Mouse (Mus musculus) embryo, embryonic 11 days (tissue): ENCODE data around the gene Gca.
"Not testable (repeated sequence)": the region's sequence is repeated elsewhere in the genome, so short reads cannot be mapped to it uniquely, and the experiment has no call there.

Experiments used
- DNase-seq: peaks from one replicate; pipeline ENCODE4 v3.0.0-alpha.2; 2015

The Gca gene

GRCm38 (mm10) chr2:62670767-62671166, 6.7 kb downstream of the Gca start:
- DNase-seq = no peak

- DNase-seq = no peak
These were observed 8.7 kb downstream of the Gca start for GRCm38 (mm10) chr2:62672788-62673187.

- no peak for DNase-seq
These were observed 17.6 kb downstream of the Gca start for GRCm38 (mm10) chr2:62681667-62682066.

- no peak for DNase-seq
These were observed 21.0 kb downstream of the Gca start for GRCm38 (mm10) chr2:62684989-62685595.

- no peak for DNase-seq
These were observed 21.8 kb downstream of the Gca start for GRCm38 (mm10) chr2:62685934-62686333.

- no peak for DNase-seq
These were observed 42.2 kb downstream of the Gca start for GRCm38 (mm10) chr2:62706313-62706712.

- DNase-seq = no peak
These were observed 45.5 kb downstream of the Gca start for GRCm38 (mm10) chr2:62709633-62710032.

- DNase-seq = not testable (repeated sequence)
These were observed 50.3 kb downstream of the Gca start for GRCm38 (mm10) chr2:62714362-62714761.

GRCm38 (mm10) chr2:62715260-62715659, 51.2 kb downstream of the Gca start:
- DNase-seq = no peak

- DNase-seq = no peak
These were observed 53.2 kb downstream of the Gca start for GRCm38 (mm10) chr2:62717270-62717669.

GRCm38 (mm10) chr2:62718411-62718810, 54.3 kb downstream of the Gca start:
- DNase-seq = no peak

GRCm38 (mm10) chr2:62725946-62726345, 61.9 kb downstream of the Gca start:
- DNase-seq = no peak

- no peak for DNase-seq
These were observed 63.6 kb downstream of the Gca start for GRCm38 (mm10) chr2:62727732-62728131.

- no peak for DNase-seq
These were observed 66.6 kb downstream of the Gca start for GRCm38 (mm10) chr2:62730671-62731070.

- DNase-seq = no peak
These were observed 79.0 kb downstream of the Gca start for GRCm38 (mm10) chr2:62743098-62743497.
